Mouse (Mus musculus) bone marrow macrophage, adult 2 months (primary cell): ENCODE data around the gene Fam193a.

ENCODE experiments used
- CTCF ChIP-seq: IDR thresholded peaks from 2 replicates; pipeline ENCODE4 v1.5.1; 2012; ENCODE audit warnings: low read depth, mild to moderate bottlenecking, low read length, moderate library complexity
- POLR2A ChIP-seq: IDR thresholded peaks from 2 replicates; pipeline ENCODE4 v1.6.1; 2012; ENCODE audit warnings: mild to moderate bottlenecking, low read depth, low read length, borderline replicate concordance

DNA sequence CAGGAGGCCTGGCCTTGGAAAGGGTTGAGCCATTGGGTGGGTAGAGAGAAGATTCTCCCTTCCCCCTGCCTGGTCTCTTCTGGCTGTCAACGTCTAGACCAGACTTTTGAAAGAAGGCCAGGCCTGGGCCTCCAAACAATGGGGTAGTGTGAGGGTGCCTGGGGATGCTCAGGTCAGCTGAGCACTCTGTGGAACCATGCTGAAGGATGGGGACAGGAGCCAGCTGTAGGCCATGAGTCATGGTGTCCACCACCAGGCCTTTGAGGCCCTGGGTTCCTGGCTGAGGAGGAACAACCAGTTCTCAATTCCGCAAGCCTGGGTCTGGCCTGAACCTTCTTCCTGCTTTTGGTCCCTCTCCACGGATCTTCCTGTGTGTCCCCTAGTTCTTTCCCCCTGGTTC, 164.1 kb downstream of the Fam193a start:
- no peak for TF ChIP-seq CTCF
- no peak for TF ChIP-seq POLR2A
